Mouse (Mus musculus) cerebellum, adult (tissue): ENCODE measurements around the gene Cd9.

Experiments used
- ATAC-seq: cut with Nextera tagmentation; 2 replicates; pipeline ENCODE4 v1.9.2; 2017; ENCODE audit warnings: mild to moderate bottlenecking, moderate library complexity, mixed read lengths; ENCODE audit not compliant: insufficient number of reproducible peaks, low FRiP score, low TSS enrichment

Gene Cd9

GRCm38 (mm10) chr6:125447660-125448059 lies 46.9 kb downstream of the Cd9 start:
- no peak for ATAC-seq

DNA sequence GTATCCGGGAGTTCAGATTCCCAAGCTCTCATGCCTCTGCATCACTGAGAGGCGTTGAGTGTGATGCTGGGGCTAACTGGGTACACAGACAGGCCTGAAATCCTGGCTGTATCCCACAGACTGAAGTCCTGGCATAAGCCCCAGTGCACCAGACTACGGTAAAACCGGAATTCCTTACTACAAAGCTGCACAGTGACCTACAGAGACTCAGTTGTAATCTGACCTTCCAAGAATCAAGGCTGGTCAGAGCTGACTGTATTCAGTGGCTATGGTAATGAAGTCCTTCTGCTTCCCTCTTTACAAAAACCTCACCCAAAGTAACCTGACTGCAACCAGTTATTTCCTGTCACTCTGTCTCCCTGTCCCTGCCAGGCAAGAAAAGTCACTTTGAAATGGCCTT lies 47.4 kb downstream of the Cd9 start:
- ATAC-seq, result no peak

GRCm38 (mm10) chr6:125445381-125445780 lies 49.2 kb downstream of the Cd9 start:
- ATAC-seq, result no peak

DNA sequence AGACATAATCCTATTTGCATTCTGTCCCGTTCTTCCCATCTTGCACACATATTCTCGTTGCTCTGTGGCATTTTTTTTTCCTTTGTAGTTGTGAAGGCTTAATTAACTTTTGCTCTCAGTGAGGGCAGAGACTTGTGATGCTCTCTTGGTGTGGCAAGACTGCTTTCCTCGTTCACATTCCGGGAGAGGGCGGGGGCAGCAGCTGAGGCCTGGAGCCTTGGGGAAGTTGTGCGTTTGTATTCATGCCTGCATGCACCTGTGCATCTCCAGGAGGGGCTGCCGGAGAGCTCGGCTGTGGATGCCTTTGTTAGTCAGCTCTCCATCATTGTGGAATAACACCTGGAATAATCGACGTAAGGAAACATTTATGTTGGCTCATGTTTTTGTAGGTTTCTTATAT lies 52.0 kb downstream of the Cd9 start:
- ATAC-seq, result no peak

DNA sequence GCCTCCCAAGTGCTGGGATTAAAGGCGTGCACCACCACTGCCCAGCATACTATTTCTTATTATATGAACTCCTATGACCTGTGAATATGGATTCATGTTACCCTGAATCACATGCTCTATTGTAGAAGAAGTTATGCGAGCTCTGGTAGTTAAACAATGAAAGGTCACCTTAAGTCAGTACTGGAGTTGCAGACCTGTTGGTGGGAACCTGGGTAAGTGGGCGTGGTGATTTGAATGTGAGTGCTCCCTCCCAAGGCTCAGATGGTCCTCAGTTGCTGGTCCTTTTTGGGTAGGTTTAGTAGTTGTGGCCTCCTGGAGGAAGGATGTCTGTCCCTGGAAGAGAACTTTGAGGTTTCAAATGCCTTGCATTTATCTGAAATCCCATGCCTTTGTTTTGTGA lies 57.8 kb downstream of the Cd9 start:
- no peak for ATAC-seq

- no peak for ATAC-seq
These were observed 59.7 kb downstream of the Cd9 start for GRCm38 (mm10) chr6:125434735-125435518.

DNA sequence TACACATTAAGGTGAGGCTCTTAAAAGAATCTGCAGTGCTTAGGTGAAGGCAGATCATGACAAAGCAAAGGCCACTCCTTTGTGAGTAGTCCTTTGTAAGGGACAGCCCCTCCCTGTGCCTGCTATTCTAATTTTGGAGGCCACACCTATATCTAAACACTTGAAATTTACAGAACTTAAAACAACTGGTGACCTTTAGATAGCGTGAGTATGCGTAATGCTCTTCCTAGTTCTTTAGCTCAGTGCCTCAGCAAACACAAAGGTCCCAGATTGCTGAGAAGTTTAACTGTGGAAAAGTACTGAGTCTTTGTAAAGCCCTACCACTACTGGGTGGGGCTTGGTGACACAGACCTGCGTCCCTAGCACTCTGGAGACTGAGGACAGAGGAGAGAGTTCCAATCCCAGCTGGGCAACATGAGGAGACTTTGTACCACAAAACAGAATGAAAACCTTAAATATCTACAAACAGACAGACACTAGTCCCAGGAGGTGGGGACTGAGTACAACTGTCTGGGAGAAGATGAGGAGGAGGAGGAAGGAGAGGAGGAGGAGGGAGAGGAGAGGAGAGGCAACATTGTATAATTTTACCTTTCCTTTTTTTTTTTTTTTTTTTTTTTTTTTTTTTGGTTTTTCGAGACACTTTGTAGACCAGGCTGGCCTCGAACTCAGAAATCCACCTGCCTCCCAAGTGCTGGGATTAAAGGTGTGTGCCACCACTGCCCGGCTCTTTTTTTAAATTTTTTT lies 60.7 kb downstream of the Cd9 start:
- no peak for ATAC-seq

DNA sequence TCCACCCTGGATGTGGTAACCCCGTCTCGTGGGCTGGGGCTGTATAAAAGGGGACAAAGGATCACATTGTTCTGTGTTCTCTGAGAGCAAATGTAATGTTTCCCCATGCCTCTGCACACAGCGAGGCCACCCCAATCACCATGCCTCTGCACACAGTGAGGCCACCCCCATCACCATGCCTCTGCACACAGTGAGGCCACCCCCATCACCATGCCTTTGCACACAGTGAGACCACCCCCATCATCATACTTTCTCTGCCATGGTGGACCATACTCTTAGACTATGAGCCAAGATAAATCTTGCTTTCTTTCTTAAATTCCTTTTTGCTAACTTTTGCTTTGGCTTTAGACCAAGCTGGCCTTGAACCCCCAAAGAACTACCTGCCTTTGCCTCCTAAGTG lies 61.3 kb downstream of the Cd9 start:
- ATAC-seq, result no peak

DNA sequence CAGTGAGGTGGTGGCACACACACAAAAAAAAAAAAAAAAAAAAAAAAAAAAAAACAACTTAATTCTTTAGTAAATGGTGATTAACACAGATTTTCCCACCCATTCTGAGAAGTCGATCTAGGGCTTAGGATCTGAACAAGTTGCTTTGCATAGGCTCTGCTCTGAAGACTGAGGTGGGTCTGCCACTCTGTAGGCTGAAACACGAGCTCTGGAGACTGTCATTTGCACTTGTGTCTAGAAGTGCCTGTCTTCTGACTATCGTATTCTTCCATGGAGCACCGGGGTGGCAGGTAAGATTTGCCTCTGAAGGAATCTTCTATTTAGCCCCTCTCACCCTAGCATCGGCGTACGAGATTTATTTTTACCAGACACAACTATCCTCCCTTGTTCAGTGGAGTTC lies 62.1 kb downstream of the Cd9 start:
- ATAC-seq, result no peak

- no peak for ATAC-seq
These were observed 63.6 kb downstream of the Cd9 start for GRCm38 (mm10) chr6:125430982-125431381.

DNA sequence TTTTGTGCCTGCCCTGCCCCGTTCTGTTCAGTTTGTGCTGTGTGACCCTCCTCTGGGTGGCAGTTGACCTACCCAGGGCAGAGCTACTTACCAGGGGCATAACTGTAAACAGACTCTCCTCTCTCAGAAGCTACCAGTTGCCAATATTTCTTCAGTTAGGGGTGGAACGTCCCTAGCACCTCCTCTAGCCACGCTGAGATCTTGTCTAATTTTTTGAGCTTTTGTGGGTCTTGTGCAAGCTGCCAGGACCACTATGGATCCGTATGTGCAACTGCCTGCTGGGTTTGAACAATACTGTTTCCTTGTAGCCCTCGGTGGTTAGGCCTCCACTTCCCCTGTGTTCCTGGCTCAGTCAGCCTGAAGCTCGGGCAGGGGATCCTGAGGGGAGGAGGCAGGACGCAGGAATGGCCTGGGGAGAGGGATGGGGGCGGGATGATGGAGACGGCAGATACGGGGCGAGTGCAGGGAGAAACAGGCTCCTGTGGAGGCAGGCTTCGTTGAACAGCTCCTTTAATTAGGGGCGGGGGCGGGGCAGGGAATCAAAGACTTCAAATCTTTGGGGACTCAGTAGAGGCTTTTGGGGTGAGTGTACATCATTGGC lies 64.1 kb downstream of the Cd9 start:
- ATAC-seq, result no peak

DNA sequence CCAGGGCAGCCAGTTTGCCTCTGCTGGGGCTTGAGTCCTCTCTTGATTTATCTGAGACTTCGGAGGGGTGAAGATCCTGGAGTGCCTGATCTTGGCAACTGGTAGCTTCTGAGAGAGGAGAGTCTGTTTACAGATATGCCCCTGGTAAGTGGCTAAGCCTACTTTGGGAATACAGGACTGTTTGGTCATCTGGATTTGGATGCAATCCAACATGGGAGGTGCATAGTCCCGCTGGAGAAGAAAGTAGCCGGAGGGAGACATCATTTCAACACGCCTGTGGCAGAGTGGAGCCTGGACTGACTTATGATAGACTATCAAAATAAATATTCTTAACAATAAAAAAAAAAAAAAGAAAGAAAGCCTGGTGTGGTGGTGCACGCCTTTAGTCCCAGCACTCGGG lies 64.8 kb downstream of the Cd9 start:
- no peak for ATAC-seq

GRCm38 (mm10) chr6:125426383-125427360 lies 67.9 kb downstream of the Cd9 start:
- peak; percentile 64 for ATAC-seq

GRCm38 (mm10) chr6:125425205-125426090 lies 69.1 kb downstream of the Cd9 start:
- no peak for ATAC-seq

- no peak for ATAC-seq
These were observed 70.4 kb downstream of the Cd9 start for GRCm38 (mm10) chr6:125424156-125424555.

- no peak for ATAC-seq
These were observed 71.1 kb downstream of the Cd9 start for GRCm38 (mm10) chr6:125423507-125423906.

GRCm38 (mm10) chr6:125423099-125423498 lies 71.5 kb downstream of the Cd9 start:
- ATAC-seq, result no peak

DNA sequence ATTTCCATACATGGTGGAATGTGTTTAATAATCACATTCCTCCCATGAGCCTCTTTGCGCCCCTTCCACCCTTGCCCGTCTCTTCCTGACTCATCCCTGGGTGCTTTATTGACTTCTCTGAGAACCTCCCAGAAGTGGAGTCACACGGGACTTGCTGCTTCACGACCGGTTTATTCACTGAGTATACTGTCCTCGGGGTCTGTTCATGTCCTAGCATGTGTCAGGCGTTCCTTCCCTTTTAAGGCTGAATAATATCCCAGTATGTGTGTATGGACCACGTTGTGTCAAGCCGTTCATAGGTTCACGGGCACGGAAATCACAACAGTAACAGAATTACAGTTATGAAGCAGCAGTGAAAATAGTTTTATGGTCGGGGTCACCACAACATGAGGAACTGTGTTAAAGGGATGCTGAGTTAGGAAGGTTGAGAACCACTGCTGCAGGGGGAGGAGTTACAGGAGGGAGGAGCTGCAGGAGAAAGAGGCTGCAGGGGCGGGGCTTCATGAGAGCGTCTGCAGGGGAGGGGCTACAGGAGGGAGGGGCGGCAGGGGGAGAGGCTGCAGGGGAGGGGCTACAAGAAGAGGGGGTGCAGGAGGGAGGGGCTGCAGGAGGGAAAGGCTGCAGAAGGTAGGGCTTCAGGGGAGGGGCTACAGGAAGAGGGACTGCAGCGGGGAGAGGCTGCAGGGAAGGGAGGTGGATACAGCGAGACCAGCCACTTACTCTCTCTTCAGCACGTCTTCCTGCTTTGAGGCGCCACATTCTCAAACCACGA lies 72.4 kb downstream of the Cd9 start:
- ATAC-seq, result no peak
